Mouse (Mus musculus) heart, embryonic 14.5 days (tissue): ENCODE measurements around the gene Tspan33. TPM values are rescaled to one million over a fixed set of nuclear protein-coding genes. Genes with fewer than 3 reads are reported as not detected.
"Not testable (repeated sequence)": the region's sequence is repeated elsewhere in the genome, so short reads cannot be mapped to it uniquely, and the experiment has no call there.

ENCODE experiments used
- ATAC-seq: fragments of 200-750 bp; cut with Nextera tagmentation; 2 replicates; pipeline ENCODE4 v1.8.0; 2017; ENCODE audit warnings: low read depth, moderate TSS enrichment; ENCODE audit not compliant: insufficient number of reproducible peaks, insufficient read depth, low FRiP score
- H3K27ac ChIP-seq, 2 experiments: fragments of 200-500 bp in 1 of 2; fragments of 300-500 bp in 1 of 2; sonication (generic) in 1 of 2; replicated peaks in 1 of 2; 2 replicates each; pipeline ENCODE4 v1.5.1; 2012 to 2014; ENCODE audit warnings: low read depth in 2 of 2, low read length in 2 of 2, control low read depth in 1 of 2, mild to moderate bottlenecking in 1 of 2, mixed read lengths in 1 of 2; ENCODE audit not compliant: control insufficient read depth in 1 of 2, insufficient read depth in 1 of 2
- H3K27me3 ChIP-seq: fragments of 300-500 bp; sonication (generic); 2 replicates; pipeline ENCODE4 v1.6.1; 2014; ENCODE audit warnings: mild to moderate bottlenecking, low read length, control low read depth; ENCODE audit not compliant: control insufficient read depth, insufficient read depth
- H3K36me3 ChIP-seq: fragments of 300-500 bp; sonication (generic); 2 replicates; pipeline ENCODE4 v1.6.1; 2014; ENCODE audit warnings: mild to moderate bottlenecking, control low read depth, low read length, mixed read lengths; ENCODE audit not compliant: control insufficient read depth, insufficient read depth
- H3K4me1 ChIP-seq, 2 experiments: fragments of 200-500 bp in 1 of 2; fragments of 300-500 bp in 1 of 2; sonication (generic) in 1 of 2; 2 replicates each; pipeline ENCODE4 v1.6.1; 2012 to 2014; ENCODE audit warnings: low read length in 2 of 2, control low read depth in 1 of 2, mixed read lengths in 1 of 2; ENCODE audit not compliant: control insufficient read depth in 2 of 2, insufficient read depth in 2 of 2
- H3K4me2 ChIP-seq: fragments of 300-500 bp; sonication (generic); 2 replicates; pipeline ENCODE4 v1.6.1; 2014; ENCODE audit warnings: mild to moderate bottlenecking, low read length
- H3K4me3 ChIP-seq, 2 experiments: fragments of 200-500 bp in 1 of 2; fragments of 300-500 bp in 1 of 2; sonication (generic) in 1 of 2; 2 replicates each; pipeline ENCODE4 v1.5.1; 2012 to 2014; ENCODE audit warnings: low read length in 2 of 2, mild to moderate bottlenecking in 2 of 2, control low read depth in 1 of 2, low read depth in 1 of 2, moderate library complexity in 1 of 2; ENCODE audit not compliant: control insufficient read depth in 1 of 2, insufficient read depth in 1 of 2
- H3K9ac ChIP-seq: fragments of 300-500 bp; sonication (generic); 2 replicates; pipeline ENCODE4 v1.6.1; 2014; ENCODE audit warnings: mild to moderate bottlenecking, low read length
- H3K9me3 ChIP-seq: fragments of 300-500 bp; sonication (generic); 2 replicates; pipeline ENCODE4 v1.6.1; 2016; ENCODE audit warnings: low read length, control low read depth; ENCODE audit not compliant: control insufficient read depth
- whole genome bisulfite sequencing: fragments of 180-500 bp; shearing (Covaris S2); extraction: QIAGEN DNeasy Blood & Tissue Kit; methylation state at CpG from one replicate; pipeline ENCODE4 v1.1.7; 2014; 5-methylcytosine and 5-hydroxymethylcytosine counted together
- polyA plus RNA-seq: library from polyadenylated mRNA; unstranded; fragments of >200 nt; fragmentation: Nextera tagmentation; extraction: Ambion mirVana; gene quantifications from 2 replicates; pipeline ENCODE4 v1.2.1, GENCODE M21; 2014

Gene Tspan33
- polyA plus RNA-seq, 1 experiment from 2014 or later: 2.4 TPM

DNA sequence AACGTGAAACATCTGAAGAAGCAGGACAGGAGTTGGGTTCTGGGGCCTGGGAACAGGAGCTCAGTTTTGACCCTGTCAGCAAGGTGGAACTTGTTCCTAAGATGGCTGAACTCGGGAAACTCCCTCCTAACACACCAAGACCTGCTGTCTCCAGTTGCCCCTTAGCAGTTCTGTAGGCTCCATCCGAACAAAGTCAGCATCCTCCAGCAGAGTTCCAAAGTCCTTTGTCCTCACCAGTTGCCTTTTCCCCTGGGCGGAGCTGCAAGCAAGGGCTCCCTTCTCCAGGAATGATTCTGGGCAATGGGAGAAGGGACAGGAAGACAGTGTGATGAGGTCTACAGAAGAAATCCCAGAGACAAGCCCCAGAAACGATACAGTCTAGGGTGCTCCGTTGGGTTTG is 26.8 kb upstream of the Tspan33 start:
- Histone ChIP-seq H3K4me3 (no peak overlapping the region), H3K27me3 (no peaks in the 10 kb centered on the region), H3K4me2 (no peak overlapping the region), H3K4me1 (no peaks in the 10 kb centered on the region), H3K27ac (no peak overlapping the region), H3K36me3 (no peaks in the 10 kb centered on the region), H3K9me3 (no peaks in the 10 kb centered on the region), H3K9ac (no peak overlapping the region)
- WGBS: 70% methylated on average over 6 of the region's 6 CpGs
- no peak for ATAC-seq

DNA sequence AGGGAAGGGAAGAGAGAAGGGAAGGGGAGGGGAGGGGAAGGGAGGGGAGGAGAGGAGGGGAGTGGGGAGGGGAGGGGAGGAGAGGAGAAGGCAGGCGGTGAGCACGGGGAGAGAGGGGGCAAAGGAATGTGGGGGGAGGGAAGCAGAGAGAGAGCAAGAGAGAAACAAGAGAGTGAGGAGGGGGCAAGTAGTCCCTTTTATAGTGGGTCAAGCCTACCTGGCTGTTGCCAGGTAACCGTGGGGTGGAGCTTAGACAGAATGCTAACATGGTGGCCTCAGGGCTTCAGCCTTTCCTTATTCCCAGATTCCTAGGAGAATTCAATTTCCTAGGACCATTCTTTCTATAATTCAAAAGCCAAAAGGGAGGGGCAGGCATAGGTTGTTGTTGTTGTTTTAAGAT is 22.3 kb upstream of the Tspan33 start:
- Histone ChIP-seq H3K4me1 (no peaks in the 10 kb centered on the region), H3K27me3 (0 out of 2 replicates have a peak, but pooled peaks cover 1% of the 10 kb centered on the region), H3K9ac (no peak overlapping the region), H3K4me2 (no peak overlapping the region), H3K36me3 (no peaks in the 10 kb centered on the region), H3K27ac (no peak overlapping the region), H3K9me3 (no peaks in the 10 kb centered on the region), H3K4me3 (no peak overlapping the region)
- ATAC-seq: no peak
- WGBS: 22% methylated on average over 3 of the region's 3 CpGs

DNA sequence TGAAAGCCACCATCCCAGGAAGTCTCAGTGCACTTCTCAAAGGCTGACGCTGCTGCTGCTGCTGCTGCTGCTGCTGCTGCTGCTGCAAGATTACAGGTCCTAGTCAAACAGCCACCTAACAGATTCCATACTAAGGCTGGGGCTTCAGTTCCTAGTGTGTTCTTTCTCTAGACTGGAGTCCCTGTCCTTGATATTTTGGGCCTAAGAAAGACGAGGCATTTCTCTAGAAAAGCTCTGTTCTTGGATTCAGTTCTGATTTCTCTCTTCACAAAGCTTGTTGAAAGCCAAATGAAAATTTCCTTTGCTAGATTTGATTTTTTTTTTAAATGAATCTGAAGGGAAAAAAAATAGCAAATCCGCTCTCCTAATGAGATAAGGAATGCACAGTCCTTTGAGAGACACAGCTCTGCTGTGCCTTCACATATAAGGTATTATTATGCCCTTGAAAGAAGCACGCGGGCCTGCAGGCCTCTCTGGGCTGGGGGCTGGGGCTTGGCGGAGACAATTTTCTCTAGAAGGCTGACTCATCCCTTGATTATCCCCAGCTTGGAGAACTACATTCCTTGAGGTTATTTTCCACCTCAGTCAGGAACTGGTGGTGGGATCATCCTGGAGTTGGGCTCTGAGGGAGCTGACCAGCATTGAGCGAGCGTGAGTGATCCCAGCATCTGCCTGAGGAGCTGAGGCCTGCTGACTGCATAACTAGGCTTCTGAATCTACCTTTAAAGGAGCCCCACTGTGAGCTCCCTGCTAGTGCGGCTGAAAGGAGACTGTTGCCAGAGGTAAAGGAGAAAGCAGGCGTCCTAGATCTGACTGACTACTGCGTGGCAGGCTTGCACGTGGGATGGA is 21.2 kb upstream of the Tspan33 start:
- WGBS: 19% methylated on average over 12 of the region's 12 CpGs
- no peak overlapping the region for H3K9ac ChIP-seq
- H3K4me2 ChIP-seq: no peak overlapping the region
- no peak overlapping the region for H3K27ac ChIP-seq
- no peaks in the 10 kb centered on the region for H3K9me3 ChIP-seq
- 0 out of 2 replicates have a peak, but pooled peaks cover 3% of the 10 kb centered on the region for H3K27me3 ChIP-seq
- no peaks in the 10 kb centered on the region for H3K36me3 ChIP-seq
- H3K4me1 ChIP-seq: no peaks in the 10 kb centered on the region
- no peak for ATAC-seq
- H3K4me3 ChIP-seq: no peak overlapping the region

DNA sequence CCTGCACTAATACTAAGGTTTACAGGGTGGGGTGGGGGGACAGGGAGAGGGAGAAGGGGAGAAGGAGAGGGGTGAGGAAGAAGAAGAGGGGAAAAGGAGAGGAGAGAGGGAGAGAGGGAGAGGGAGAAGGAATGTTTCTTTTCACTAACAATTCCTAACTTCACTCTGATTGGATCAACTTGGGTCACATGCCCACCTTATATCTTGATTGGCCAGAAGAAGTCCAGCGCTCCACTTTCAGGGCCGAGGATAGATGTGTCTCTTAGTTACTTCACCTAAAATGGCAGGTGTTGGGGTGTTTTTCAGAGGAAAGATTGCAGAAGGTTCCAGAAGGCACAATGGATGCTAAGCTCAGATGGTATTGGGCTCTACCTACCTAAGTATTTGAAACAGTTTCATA is 20.3 kb upstream of the Tspan33 start:
- no peak overlapping the region for H3K4me3 ChIP-seq
- H3K27me3 ChIP-seq: 0 out of 2 replicates have a peak, but pooled peaks cover 3% of the 10 kb centered on the region
- H3K9me3 ChIP-seq: no peaks in the 10 kb centered on the region
- ATAC-seq: no peak
- 27% methylated on average over 2 of the region's 2 CpGs for WGBS
- H3K9ac ChIP-seq: no peak overlapping the region
- no peaks in the 10 kb centered on the region for H3K4me1 ChIP-seq
- H3K4me2 ChIP-seq: no peak overlapping the region
- H3K36me3 ChIP-seq: no peaks in the 10 kb centered on the region
- no peak overlapping the region for H3K27ac ChIP-seq

DNA sequence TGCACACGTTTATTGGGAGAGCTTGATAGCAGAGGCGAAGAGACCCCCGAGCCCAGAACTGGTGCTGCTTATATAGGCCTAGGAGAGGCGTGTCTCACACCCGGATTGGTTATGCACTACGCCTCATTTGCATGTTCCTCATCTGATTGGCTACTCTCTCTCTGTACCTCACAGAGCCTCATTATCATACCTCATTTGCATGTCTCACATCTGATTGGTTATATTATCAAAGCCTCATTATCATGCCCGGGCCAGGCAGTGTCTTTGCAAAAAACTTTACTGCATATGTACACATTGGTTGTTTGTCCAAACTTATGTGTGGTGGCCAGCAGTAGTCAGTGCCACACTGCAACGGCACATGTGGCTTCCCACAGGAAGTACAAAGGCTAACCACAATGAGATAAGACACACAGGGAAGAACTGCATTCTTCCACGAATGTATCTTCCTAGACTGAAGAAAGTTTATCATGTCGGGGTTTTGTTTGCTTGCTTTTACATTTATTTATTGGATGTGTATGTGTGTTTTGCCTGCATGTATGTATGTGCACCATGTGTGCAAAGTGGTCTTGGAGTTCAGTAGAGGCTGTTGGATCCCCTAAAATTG is 14.0 kb upstream of the Tspan33 start:
- H3K27ac ChIP-seq, H3K36me3 ChIP-seq, H3K4me2 ChIP-seq, H3K4me1 ChIP-seq, H3K9ac ChIP-seq, ATAC-seq, H3K4me3 ChIP-seq, H3K9me3 ChIP-seq, H3K27me3 ChIP-seq: not testable (repeated sequence)
- 80% methylated on average over 8 of the region's 10 CpGs for WGBS

DNA sequence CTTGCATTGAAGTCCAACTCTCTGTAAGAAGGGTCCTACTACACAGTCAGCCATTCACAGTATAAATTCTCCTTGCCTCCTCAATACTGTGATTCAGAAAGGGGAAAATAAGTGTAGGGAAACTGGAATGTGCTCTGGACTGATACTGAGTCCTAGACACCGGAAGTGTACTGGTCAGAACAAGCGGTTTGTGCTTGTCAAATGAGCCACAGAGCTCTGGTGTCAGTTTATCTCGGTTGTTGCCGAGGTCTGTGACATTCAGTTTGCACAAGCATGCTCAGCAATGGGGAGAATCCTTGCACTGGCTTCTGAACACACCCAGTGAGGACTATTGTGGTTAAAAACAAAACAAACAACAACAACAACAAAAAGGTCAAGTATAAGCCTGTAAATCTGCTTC is 12.2 kb upstream of the Tspan33 start:
- Histone ChIP-seq H3K4me1 (no peaks in the 10 kb centered on the region), H3K9ac (no peak overlapping the region), H3K36me3 (no peaks in the 10 kb centered on the region), H3K9me3 (no peaks in the 10 kb centered on the region), H3K27me3 (0 out of 2 replicates have a peak, but pooled peaks cover under 1% of the 10 kb centered on the region), H3K27ac (no peak overlapping the region), H3K4me3 (no peak overlapping the region), H3K4me2 (no peak overlapping the region)
- no peak for ATAC-seq
- 51% methylated on average over 4 of the region's 4 CpGs for WGBS

DNA sequence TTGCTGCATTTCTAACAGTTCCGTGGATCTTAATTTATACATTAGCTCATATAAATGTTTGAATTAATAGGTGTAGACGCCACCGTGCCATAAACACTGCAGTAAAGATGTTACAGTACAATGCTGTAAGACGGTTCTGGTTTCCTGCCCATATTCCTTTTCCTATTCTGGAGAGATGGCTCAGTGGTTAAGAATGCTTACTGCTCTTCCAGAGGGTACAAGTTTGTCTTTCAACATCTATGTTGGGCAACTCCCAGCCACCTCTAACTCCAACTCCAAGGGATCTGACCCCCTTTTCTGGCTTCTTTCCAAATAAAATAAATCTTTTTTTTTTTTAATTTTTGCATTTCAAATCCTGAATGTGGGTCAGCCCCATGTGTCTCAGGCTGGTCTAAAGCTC is 9.3 kb upstream of the Tspan33 start:
- H3K9ac ChIP-seq: no peak overlapping the region
- H3K4me1 ChIP-seq: no peaks in the 10 kb centered on the region
- no peaks in the 10 kb centered on the region for H3K9me3 ChIP-seq
- no peak overlapping the region for H3K4me2 ChIP-seq
- WGBS: 81% methylated on average over 4 of the region's 4 CpGs
- no peak for ATAC-seq
- no peaks in the 10 kb centered on the region for H3K36me3 ChIP-seq
- H3K27me3 ChIP-seq: no peaks in the 10 kb centered on the region
- H3K27ac ChIP-seq: no peak overlapping the region
- no peak overlapping the region for H3K4me3 ChIP-seq
